Mouse (Mus musculus) embryo, embryonic 11 days (tissue): ENCODE results near the gene Ermp1.

Source experiments
- DNase-seq: peaks from one replicate; pipeline ENCODE4 v3.0.0-alpha.2; 2015

The Ermp1 gene

GRCm38 (mm10) chr19:29647651-29648549, at the start of gene Ermp1:
Ermp1 (minus strand) TSS chr19:29648415.
- peak; percentile 91 for DNase-seq

GRCm38 (mm10) chr19:29697245-29697874, 49.1 kb upstream of the Ermp1 start, which contains the start of gene Mlana:
Mlana (plus strand) TSS chr19:29697824.
- peak; percentile 12 for DNase-seq

- DNase-seq = no peak
These were observed 48.6 kb upstream of the Ermp1 start for GRCm38 (mm10) chr19:29696840-29697239.

- no peak for DNase-seq
These were observed 48.1 kb upstream of the Ermp1 start for GRCm38 (mm10) chr19:29696309-29696708.

- DNase-seq = no peak
These were observed 46.9 kb upstream of the Ermp1 start for GRCm38 (mm10) chr19:29695071-29695470.

GRCm38 (mm10) chr19:29683844-29684540, 35.8 kb upstream of the Ermp1 start:
- peak; percentile 88 for DNase-seq

GRCm38 (mm10) chr19:29680182-29681152, 32.3 kb upstream of the Ermp1 start:
- no peak for DNase-seq

GRCm38 (mm10) chr19:29678181-29678778, 30.1 kb upstream of the Ermp1 start:
- DNase-seq = no peak

- no peak for DNase-seq
These were observed 28.4 kb upstream of the Ermp1 start for GRCm38 (mm10) chr19:29676479-29677193.

GRCm38 (mm10) chr19:29675562-29676078, 27.4 kb upstream of the Ermp1 start:
- DNase-seq = no peak

- no peak for DNase-seq
These were observed 26.7 kb upstream of the Ermp1 start for GRCm38 (mm10) chr19:29674946-29675345.

- no peak for DNase-seq
These were observed 24.4 kb upstream of the Ermp1 start for GRCm38 (mm10) chr19:29672660-29673059.

GRCm38 (mm10) chr19:29671160-29671559, 22.9 kb upstream of the Ermp1 start:
- DNase-seq = no peak

GRCm38 (mm10) chr19:29670247-29670646, 22.0 kb upstream of the Ermp1 start:
- no peak for DNase-seq

GRCm38 (mm10) chr19:29668135-29668534, 19.9 kb upstream of the Ermp1 start:
- no peak for DNase-seq

GRCm38 (mm10) chr19:29666965-29667594, 18.9 kb upstream of the Ermp1 start:
- DNase-seq = no peak

- DNase-seq = no peak
These were observed 17.9 kb upstream of the Ermp1 start for GRCm38 (mm10) chr19:29666164-29666563.

GRCm38 (mm10) chr19:29664934-29665333, 16.7 kb upstream of the Ermp1 start:
- no peak for DNase-seq

- DNase-seq = no peak
These were observed 15.6 kb upstream of the Ermp1 start for GRCm38 (mm10) chr19:29663780-29664179.

- no peak for DNase-seq
These were observed 13.9 kb upstream of the Ermp1 start for GRCm38 (mm10) chr19:29661974-29662580.
